In genomic region chr13:108272332-108272731, GRCm38 (mm10) we compare ENCODE assay signal across 11 mouse cellular contexts.
"Had no signal": no experiment of that assay in that cellular context is flagged by ENCODE, and none has a peak within 500 bp of the region (broad histone marks: within the 10 kb centered on the region; RNA-seq: fewer than 3 reads in every experiment).

No protein-coding gene starts in this region.

- ATAC-seq: hindbrain, postnatal 0 days; midbrain, embryonic 15.5 days had no signal

- H3K9me3 ChIP-seq: midbrain, embryonic 15.5 days; neural tube, embryonic 12.5 days had no signal

- DNase-seq: kidney, adult 11 months; kidney, postnatal 36 days; right cerebral cortex, postnatal 4 days; spleen, adult 18-20 months; thymus, adult 18-20 months; thymus, postnatal 14 days had no signal

- H3K4me3 ChIP-seq: midbrain, embryonic 15.5 days; neural tube, embryonic 12.5 days had no signal

- H3K36me3 ChIP-seq: midbrain, embryonic 15.5 days; neural tube, embryonic 12.5 days had no signal

- H3K9ac ChIP-seq: midbrain, embryonic 15.5 days; neural tube, embryonic 12.5 days had no signal

- H3K27ac ChIP-seq: hindbrain, postnatal 0 days; midbrain, embryonic 15.5 days; neural tube, embryonic 12.5 days had no signal

- H3K27me3 ChIP-seq: midbrain, embryonic 15.5 days; neural tube, embryonic 12.5 days had no signal

- H3K4me1 ChIP-seq: midbrain, embryonic 15.5 days; neural tube, embryonic 12.5 days had no signal

- H3K4me2 ChIP-seq: liver, embryonic 11.5 days; midbrain, embryonic 11.5 days; midbrain, embryonic 15.5 days; neural tube, embryonic 12.5 days had no signal
